Mouse (Mus musculus): ENCODE measurements at regions not wholly inside any gene's neighbourhood (a gene's known extent, or its start where the extent isn't known, plus 50 kb on each side); places are given as distances from the start of the nearest gene placed in this dataset.
"Not testable (repeated sequence)": the region's sequence is repeated elsewhere in the genome, so short reads cannot be mapped to it uniquely, and the experiment has no call there.

DNA sequence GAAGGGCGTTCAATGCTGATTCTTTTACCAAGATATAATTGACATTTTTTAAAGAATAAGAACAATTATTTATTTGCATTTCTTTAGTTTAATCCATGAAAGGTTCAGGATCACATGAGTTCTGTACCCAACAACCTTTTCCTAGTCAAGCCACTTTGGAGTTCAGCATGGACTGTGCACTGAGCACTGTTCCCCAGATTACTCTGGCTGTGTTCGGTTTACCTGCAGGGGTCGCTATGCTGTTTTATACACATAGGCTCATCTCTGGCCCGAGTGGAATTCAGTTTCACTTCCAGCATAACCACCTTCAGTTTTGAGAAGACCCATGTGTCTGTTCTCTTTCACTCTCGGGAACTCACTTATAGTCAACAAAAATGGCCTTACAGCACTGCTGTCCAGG lies 93.5 kb upstream of the Smarcad1 start:
- DNase-seq = not testable (repeated sequence)

DNA sequence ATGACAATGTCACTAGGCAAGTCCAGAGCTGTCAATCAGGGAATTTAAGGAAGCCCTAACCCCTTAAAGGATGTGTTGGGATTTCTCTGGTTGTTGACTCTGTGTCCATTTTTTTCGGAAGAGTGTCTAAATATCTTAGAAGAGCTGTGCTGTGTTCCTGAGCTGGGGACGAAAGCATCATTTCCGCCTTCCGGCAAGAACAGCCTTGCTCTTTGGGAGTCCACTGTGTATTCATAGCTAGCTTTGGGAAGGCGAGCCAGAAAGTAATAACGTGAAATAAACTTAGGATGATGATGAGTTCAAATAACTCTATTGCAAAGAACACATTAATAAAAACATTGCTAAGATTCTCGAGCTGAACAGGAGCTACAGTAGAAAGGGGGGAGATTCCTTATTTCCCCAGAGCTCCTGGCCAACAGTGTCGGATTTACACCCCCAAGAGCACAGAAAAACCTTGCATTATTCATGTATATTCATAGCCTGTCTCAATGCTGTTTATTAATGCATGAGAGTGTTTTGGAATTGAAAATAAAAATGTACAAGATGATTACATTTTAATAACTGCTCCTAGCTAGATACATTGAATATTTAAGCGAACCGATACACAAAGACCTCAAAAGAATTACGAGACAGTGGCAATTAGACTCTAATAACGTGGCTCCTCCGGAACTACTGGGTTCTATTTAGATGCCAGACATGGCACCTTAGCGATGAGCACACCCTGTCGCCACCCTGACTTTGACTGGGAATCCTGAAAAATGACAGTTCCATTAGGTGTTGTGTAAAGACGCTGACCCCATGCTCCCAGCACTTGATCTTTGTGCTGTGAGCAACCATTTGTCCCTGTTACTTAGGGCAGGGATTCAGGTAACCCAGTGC lies 80.5 kb upstream of the Smarcad1 start:
- no peak for DNase-seq

DNA sequence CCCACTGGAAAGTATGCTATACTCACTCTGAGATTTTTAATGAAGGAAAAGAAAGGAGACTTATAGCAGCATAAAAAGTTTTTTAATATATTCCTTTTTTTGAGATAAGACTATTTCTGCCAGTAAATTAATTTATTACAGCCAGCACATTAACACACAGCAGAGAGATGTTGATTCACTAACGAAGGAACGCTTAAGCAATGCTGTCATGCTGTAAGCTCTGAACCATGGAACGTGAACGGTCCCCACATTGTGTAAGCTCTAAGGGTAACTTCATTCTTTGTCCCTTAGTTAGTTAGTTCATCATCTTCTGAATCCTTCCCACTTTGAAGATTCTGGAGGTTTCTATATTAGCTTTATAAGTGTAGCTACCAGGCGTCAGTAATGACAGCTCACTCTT lies 79.8 kb upstream of the Smarcad1 start:
- DNase-seq = no peak

DNA sequence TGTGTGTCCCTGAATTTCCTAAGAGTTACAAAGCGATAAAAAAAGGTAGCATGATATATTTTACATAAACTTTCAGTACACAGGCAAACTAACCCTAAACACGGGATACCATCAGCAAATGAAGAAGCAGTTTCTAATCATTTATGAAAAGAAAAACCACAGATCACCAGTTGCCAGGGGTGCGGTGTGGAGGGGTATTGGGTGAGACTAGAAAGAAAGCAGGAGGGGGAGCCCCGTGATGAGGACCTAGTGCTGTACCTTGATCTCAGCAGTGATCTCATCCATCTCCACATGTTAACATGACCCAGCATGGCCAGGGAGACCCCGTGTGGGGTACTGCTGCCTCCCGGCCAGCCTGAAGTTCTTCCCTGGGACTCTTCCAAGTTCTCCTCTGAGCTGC lies 77.7 kb upstream of the Smarcad1 start:
- DNase-seq = no peak

DNA sequence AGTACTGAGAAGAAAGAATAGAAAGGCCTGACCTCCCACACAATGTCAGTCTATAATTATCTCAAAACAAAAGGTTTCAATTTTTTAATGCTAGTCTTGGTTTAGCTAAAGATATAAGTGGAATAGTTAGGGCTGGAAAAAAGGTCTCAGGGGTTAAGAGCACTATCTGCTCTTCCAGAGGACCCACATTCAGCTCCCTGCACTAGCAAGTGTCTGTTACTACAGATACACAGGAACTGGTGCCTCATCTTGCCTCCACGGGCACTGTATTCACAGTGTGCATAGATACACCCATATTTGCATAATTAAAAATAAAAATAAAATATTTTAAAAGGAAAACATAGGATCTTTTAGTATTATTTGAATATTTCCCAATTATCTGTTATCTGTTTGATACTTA lies 77.2 kb upstream of the Smarcad1 start:
- no peak for DNase-seq

DNA sequence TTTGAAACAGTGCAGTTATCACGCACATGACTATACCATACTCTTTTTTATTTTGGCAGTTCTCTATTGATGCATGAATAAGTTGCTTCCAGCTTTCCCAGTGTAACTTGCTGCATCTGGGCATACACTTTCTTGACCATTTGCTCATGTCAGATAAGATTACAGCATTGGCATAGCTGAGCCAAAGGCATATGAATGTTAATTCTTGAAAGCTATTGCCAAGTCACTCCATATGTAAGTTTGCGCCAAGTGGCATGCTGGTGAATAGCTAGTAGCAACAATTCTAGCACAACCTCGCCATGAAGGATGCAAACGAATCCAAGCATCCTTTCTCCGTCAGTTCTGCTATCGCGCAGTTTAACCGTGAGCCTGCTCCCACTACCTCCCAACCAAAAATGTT lies 72.2 kb upstream of the Smarcad1 start:
- no peak for DNase-seq

DNA sequence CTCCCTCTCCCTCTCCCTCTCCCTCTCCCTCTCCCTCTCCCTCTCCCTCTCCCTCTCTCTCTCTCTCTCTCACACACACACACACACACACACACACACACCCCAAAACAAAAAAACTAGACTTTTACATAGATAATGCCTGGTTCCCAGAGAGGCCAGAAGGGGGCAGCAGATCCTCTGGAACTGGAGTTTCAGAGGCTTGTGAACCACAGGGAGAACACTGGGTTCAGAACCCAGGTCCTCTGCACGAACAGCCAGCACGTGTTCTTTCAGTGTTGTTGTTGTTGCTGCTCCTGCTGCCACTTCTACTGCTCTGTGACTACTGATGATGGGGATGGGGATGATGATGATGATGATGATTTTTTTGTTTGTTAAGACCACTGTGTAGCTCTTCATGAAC lies 68.4 kb upstream of the Smarcad1 start:
- DNase-seq = peak; percentile 4 to 20

DNA sequence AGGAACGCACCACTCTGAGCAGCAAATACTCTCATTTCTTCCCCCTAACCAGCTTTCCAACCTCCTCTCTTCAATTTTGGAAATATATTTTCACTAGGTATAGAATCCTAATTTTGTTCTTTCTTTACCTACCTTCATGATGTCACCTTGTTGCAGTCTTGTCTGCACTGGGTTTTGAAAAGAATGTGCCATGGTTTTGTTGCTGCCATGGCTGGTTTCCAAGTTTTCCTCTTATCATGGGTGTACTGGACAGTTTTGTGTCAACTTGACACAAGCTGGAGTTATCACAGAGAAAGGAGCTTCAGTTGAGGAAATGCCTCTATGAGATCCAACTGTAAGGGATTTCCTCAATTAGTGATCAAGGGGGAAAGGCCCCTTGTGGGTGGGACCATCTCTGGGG lies 67.9 kb upstream of the Smarcad1 start:
- DNase-seq = not testable (repeated sequence)

DNA sequence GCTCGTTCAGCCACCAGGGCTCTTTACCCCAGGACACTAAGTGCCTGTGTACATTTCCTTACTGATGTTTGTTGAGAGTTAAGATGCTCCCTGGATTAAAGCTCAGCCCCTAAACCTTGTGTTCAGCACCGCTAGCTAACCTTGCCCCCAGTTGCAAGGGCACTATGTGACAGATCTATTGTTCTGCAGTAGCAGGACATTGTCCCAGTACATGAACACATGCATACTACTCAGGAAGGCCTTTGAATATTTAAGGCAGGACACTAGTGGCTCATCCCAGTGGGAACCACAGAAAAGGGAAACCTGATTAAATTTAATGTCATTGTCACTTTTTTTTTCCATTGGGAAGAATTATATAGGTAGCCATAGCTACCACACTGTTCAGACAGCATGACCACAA lies 60.3 kb upstream of the Smarcad1 start:
- no peak for DNase-seq
